Mouse (Mus musculus) myocyte (in vitro differentiated cells): ENCODE results near the gene Nrp2.

Experiments
- CEBPB ChIP-seq: IDR thresholded peaks from 2 replicates; pipeline ENCODE4 v1.6.1; 2011; ENCODE audit warnings: mild to moderate bottlenecking, moderate library complexity; ENCODE audit not compliant: poor library complexity, insufficient read depth, severe bottlenecking
- E2F4 ChIP-seq: IDR thresholded peaks from one replicate; pipeline ENCODE4 v1.6.1; 2011; ENCODE audit warnings: mild to moderate bottlenecking, control low read depth, moderate library complexity; ENCODE audit not compliant: insufficient read depth
- MYOD1 ChIP-seq, 3 experiments: IDR thresholded peaks; one replicate each; pipeline ENCODE4 v1.6.1; 2011; ENCODE audit warnings: control low read depth in 2 of 3, low read depth in 2 of 3, mild to moderate bottlenecking in 2 of 3, moderate library complexity in 1 of 3; ENCODE audit not compliant: insufficient read length in 2 of 3, control insufficient read depth in 1 of 3
- POLR2A ChIP-seq: IDR thresholded peaks from one replicate; pipeline ENCODE4 v1.6.1; 2011; ENCODE audit warnings: low read depth, mild to moderate bottlenecking, control low read depth, moderate library complexity; ENCODE audit not compliant: insufficient read length
- POLR2AphosphoS2 ChIP-seq: IDR thresholded peaks from one replicate; pipeline ENCODE4 v1.6.1; 2011; ENCODE audit warnings: low read depth, control low read depth; ENCODE audit not compliant: insufficient read length
- TCF12 ChIP-seq: IDR thresholded peaks from one replicate; pipeline ENCODE4 v1.6.1; 2011; ENCODE audit warnings: mild to moderate bottlenecking, control low read depth; ENCODE audit not compliant: poor library complexity, insufficient read depth, severe bottlenecking
- USF1 ChIP-seq: IDR thresholded peaks from one replicate; pipeline ENCODE4 v1.6.1; 2011; ENCODE audit warnings: low read depth, mild to moderate bottlenecking, control low read depth, moderate library complexity

DNA sequence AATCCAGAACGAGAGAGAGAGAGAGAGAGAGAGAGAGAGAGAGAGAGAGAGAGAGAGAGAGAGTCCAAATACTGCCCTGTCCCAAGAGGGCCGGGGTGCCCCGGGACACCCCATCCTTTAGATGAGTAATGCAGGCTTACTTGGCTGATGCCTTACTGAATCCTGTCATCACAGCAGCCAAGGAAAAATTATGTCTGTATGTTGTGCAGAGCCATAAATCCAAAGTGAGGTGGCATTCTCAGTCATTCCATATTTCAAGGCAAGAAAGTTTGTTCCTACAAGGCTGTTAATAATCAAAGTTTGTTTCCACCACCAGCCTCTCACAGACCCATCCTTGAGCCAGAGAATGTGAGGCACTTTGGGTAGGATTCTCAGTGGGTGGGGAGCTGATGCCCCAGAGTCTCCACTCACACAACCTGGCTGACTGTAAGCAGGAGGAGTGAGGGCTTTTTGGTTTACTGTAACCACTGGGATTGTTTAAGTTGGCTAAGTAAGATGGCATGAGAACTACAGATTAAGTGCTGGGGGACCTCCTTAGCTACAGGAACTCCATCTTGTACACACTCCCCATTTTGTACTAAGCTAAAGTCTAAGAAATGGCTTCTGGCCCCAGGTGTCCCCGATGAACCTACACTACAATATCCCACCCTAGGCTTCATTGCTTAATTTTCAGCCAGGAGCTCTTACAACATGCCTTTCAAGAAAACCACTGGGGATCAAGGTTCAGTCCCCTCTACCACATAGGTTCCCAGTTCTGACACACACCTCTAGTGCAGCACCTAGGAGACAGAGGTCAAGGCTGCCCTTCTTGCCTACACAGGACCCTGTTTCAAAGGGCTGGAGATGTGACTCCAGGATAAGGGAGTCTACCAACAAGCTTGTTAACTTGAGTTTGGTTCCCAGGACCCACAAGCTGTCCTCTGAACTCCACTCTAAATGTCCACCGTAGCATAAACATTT, 37.0 kb upstream of the Nrp2 start:
- TF ChIP-seq POLR2AphosphoS2 (no peak), POLR2A (no peak), CEBPB (no peak), TCF12 (no peak), MYOD1 (IDR thresholded peaks at IDR 0.05; ENCODE audit: control insufficient read depth in 1 of 3, insufficient read length in 2 of 3, low read depth in 2 of 3) (no peak), E2F4 (no peak), USF1 (no peak)
